Mouse (Mus musculus): ENCODE measurements around the gene Hbs1l.

DNA sequence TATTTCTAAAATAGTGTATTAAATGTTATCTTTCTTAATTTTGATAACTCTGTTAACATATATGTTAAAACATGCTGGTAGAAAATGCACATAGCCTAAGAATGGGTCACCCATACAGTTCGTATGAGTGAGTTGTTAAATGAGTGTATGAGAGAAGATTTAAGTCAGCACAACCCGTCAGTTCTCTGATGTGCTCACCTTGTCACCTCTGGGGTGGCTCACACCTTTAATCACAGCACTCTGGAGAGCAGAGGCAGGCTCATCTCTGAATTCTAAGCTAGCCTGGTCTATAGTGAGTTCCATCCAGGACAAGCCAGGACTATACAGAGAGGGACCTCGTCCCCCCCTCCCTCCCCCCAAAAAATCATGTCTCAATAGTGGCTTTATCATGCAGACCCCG, 22.5 kb downstream of the Hbs1l start:
- no peak for TF ChIP-seq CTCF (IDR thresholded peaks at IDR 0.05; ENCODE audit: low read depth)
- TF ChIP-seq EP300 (optimal IDR thresholded peaks at IDR 0.05): no peak
